Mouse (Mus musculus): ENCODE data around the gene Slc39a5. TPM values are rescaled to one million over a fixed set of nuclear protein-coding genes. Genes with fewer than 3 reads are reported as not detected.
A peak's percentile ranks its signal among the peaks of the same experiment; 100 is the strongest.

Gene Slc39a5
- total and polyA plus RNA-seq, 2 experiments from 2014 or later, result 0.10 to 0.24 TPM

GRCm38 (mm10) chr10:128388941-128389340, 12.1 kb downstream of the Slc39a5 start:
- Histone ChIP-seq H3K27ac (ENCODE audit: low read depth, low read length) (no peak overlapping the region), H3K4me1 (ENCODE audit: insufficient read depth) (no peaks in the 10 kb centered on the region), H3K4me2 (ENCODE audit: low read depth) (no peak overlapping the region), H3K9me3 (ENCODE audit: low read length) (no peaks in the 10 kb centered on the region), H3K36me3 (ENCODE audit: insufficient read depth) (peaks cover 98% of the 10 kb centered on the region), H3K4me3 (ENCODE audit: low read depth, low read length) (no peak overlapping the region), H3K27me3 (ENCODE audit: insufficient read depth, low read length) (no peaks in the 10 kb centered on the region), H3K9ac (no peak overlapping the region)
- ATAC-seq, result no peak
- no peak for TF ChIP-seq CTCF (IDR thresholded peaks at IDR 0.05; ENCODE audit: low read depth)
- WGBS, result 81% methylated on average over 14 of the region's 14 CpGs
- DNase-seq, result no peak

GRCm38 (mm10) chr10:128385902-128386301, 15.1 kb downstream of the Slc39a5 start:
- WGBS, result 97% methylated on average over 7 of the region's 7 CpGs
- Histone ChIP-seq H3K36me3 (ENCODE audit: insufficient read depth) (peaks cover 96% of the 10 kb centered on the region), H3K9me3 (ENCODE audit: low read length) (no peaks in the 10 kb centered on the region), H3K4me3 (ENCODE audit: low read depth, low read length) (no peak overlapping the region), H3K27me3 (ENCODE audit: insufficient read depth, low read length) (no peaks in the 10 kb centered on the region), H3K27ac (ENCODE audit: low read depth, low read length) (no peak overlapping the region), H3K4me1 (ENCODE audit: insufficient read depth) (no peaks in the 10 kb centered on the region), H3K9ac (no peak overlapping the region), H3K4me2 (ENCODE audit: low read depth) (no peak overlapping the region)
- no peak for DNase-seq
- TF ChIP-seq CTCF (IDR thresholded peaks at IDR 0.05; ENCODE audit: low read depth), result no peak
- no peak for ATAC-seq

GRCm38 (mm10) chr10:128382482-128382881, 18.5 kb downstream of the Slc39a5 start:
- Histone ChIP-seq H3K9me3 (ENCODE audit: low read length) (no peaks in the 10 kb centered on the region), H3K4me1 (ENCODE audit: insufficient read depth) (peaks cover 12% of the 10 kb centered on the region; the same call in 1 of the 2 replicates), H3K27ac (ENCODE audit: low read depth, low read length) (no peak overlapping the region), H3K4me3 (ENCODE audit: low read depth, low read length) (no peak overlapping the region), H3K27me3 (ENCODE audit: insufficient read depth, low read length) (no peaks in the 10 kb centered on the region), H3K36me3 (ENCODE audit: insufficient read depth) (peaks cover 81% of the 10 kb centered on the region), H3K4me2 (ENCODE audit: low read depth) (no peak overlapping the region), H3K9ac (no peak overlapping the region)
- TF ChIP-seq CTCF (IDR thresholded peaks at IDR 0.05; ENCODE audit: low read depth), result no peak
- WGBS, result 90% methylated on average over 8 of the region's 8 CpGs
- DNase-seq, result no peak
- no peak for ATAC-seq

- TF ChIP-seq CTCF (IDR thresholded peaks at IDR 0.05; ENCODE audit: low read depth), result no peak
- WGBS, result 77% methylated on average over 5 of the region's 5 CpGs
- H3K9me3 ChIP-seq (ENCODE audit: low read length), result no peaks in the 10 kb centered on the region
- no peaks in the 10 kb centered on the region for H3K27me3 ChIP-seq (ENCODE audit: insufficient read depth, low read length)
- H3K9ac ChIP-seq, result no peak overlapping the region
- no peak overlapping the region for H3K4me2 ChIP-seq (ENCODE audit: low read depth)
- H3K4me3 ChIP-seq (ENCODE audit: low read depth, low read length), result no peak overlapping the region
- DNase-seq (no peak), ATAC-seq (no peak)
- H3K27ac ChIP-seq (ENCODE audit: low read depth, low read length), result no peak overlapping the region
- peaks cover 63% of the 10 kb centered on the region for H3K36me3 ChIP-seq (ENCODE audit: insufficient read depth)
- H3K4me1 ChIP-seq (ENCODE audit: insufficient read depth), result peaks cover 19% of the 10 kb centered on the region; the same call in 1 of the 2 replicates
Observed at GRCm38 (mm10) chr10:128380565-128380964, 20.5 kb downstream of the Slc39a5 start.

GRCm38 (mm10) chr10:128379260-128379659, 21.8 kb downstream of the Slc39a5 start:
- Histone ChIP-seq H3K4me1 (ENCODE audit: insufficient read depth) (peaks cover 19% of the 10 kb centered on the region; the same call in 1 of the 2 replicates), H3K36me3 (ENCODE audit: insufficient read depth) (peaks cover 50% of the 10 kb centered on the region), H3K9me3 (ENCODE audit: low read length) (no peaks in the 10 kb centered on the region), H3K27me3 (ENCODE audit: insufficient read depth, low read length) (no peaks in the 10 kb centered on the region), H3K9ac (no peak overlapping the region), H3K4me3 (ENCODE audit: low read depth, low read length) (no peak overlapping the region), H3K27ac (ENCODE audit: low read depth, low read length) (no peak overlapping the region), H3K4me2 (ENCODE audit: low read depth) (no peak overlapping the region)
- 83% methylated on average over 7 of the region's 7 CpGs for WGBS
- DNase-seq (no peak), ATAC-seq (no peak)
- TF ChIP-seq CTCF (IDR thresholded peaks at IDR 0.05; ENCODE audit: low read depth), result no peak

GRCm38 (mm10) chr10:128378462-128378861, 22.6 kb downstream of the Slc39a5 start:
- ATAC-seq, result no peak
- H3K4me2 ChIP-seq (ENCODE audit: low read depth), result peak overlapping the region; percentile 80
- no peak for DNase-seq
- peak overlapping the region; percentile 92; the same call in 1 of the 2 replicates for H3K9ac ChIP-seq
- 46% methylated on average over 3 of the region's 3 CpGs for WGBS
- H3K4me1 ChIP-seq (ENCODE audit: insufficient read depth), result peaks cover 19% of the 10 kb centered on the region; the same call in 1 of the 2 replicates
- no peak for TF ChIP-seq CTCF (IDR thresholded peaks at IDR 0.05; ENCODE audit: low read depth)
- H3K27ac ChIP-seq (ENCODE audit: low read depth, low read length), result peak overlapping the region; percentile 93
- H3K27me3 ChIP-seq (ENCODE audit: insufficient read depth, low read length), result no peaks in the 10 kb centered on the region
- H3K4me3 ChIP-seq (ENCODE audit: low read depth, low read length), result peak overlapping the region; percentile 75
- H3K9me3 ChIP-seq (ENCODE audit: low read length), result no peaks in the 10 kb centered on the region
- H3K36me3 ChIP-seq (ENCODE audit: insufficient read depth), result peaks cover 42% of the 10 kb centered on the region

- Histone ChIP-seq H3K9me3 (ENCODE audit: low read length) (no peaks in the 10 kb centered on the region), H3K27me3 (ENCODE audit: insufficient read depth, low read length) (no peaks in the 10 kb centered on the region), H3K4me1 (ENCODE audit: insufficient read depth) (peaks cover 19% of the 10 kb centered on the region; the same call in 1 of the 2 replicates), H3K9ac (peak overlapping the region; percentile 92), H3K36me3 (ENCODE audit: insufficient read depth) (peaks cover 38% of the 10 kb centered on the region), H3K27ac (ENCODE audit: low read depth, low read length) (peak overlapping the region; percentile 93), H3K4me3 (ENCODE audit: low read depth, low read length) (peak overlapping the region; percentile 75), H3K4me2 (ENCODE audit: low read depth) (peak overlapping the region; percentile 80)
- WGBS, result 48% methylated on average over 14 of the region's 14 CpGs
- DNase-seq (no peak), ATAC-seq (no peak)
- TF ChIP-seq CTCF (IDR thresholded peaks at IDR 0.05; ENCODE audit: low read depth), result no peak
Observed at GRCm38 (mm10) chr10:128377940-128378448, 23.0 kb downstream of the Slc39a5 start.

Data from forebrain, postnatal 0 days (tissue).